Mouse (Mus musculus) WW6 (cell line): ENCODE measurements around the gene AC129217.1.

ENCODE experiments used
- DNase-seq: peaks from one replicate; pipeline ENCODE4 v3.0.0-alpha.2; 2013; ENCODE audit warnings: low read depth, low spot score

AC129217.1 gene

DNA sequence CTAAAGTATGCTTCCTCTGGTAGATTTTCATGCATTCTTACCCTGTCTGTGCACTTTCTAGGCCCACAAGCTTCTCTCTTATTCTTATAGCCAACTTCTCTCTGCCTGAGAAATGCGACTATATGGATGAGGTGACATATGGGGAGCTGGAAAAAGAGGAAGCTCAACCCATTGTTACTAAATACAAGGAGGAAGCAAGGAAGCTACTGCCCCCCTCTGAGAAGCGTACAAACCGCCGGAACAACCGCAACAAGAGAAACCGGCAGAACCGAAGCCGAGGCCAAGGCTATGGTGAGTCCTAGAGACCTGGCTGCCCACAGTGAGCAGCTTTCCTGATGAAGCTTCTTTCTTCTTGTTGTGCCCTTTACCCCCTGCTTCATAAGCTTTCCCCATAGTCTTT lies at the start of gene AC129217.1:
Gene AC129217.1, plus strand, starts transcription at position 114 of the 400 bp plus-strand sequence.
- no peak for DNase-seq

- DNase-seq = peak; percentile 97
Measured at GRCm38 (mm10) chr19:8786008-8786781, 43.4 kb upstream of the AC129217.1 start, which contains the start of gene Taf6l. TSS of gene Taf6l (minus strand) at chr19:8786417.

DNA sequence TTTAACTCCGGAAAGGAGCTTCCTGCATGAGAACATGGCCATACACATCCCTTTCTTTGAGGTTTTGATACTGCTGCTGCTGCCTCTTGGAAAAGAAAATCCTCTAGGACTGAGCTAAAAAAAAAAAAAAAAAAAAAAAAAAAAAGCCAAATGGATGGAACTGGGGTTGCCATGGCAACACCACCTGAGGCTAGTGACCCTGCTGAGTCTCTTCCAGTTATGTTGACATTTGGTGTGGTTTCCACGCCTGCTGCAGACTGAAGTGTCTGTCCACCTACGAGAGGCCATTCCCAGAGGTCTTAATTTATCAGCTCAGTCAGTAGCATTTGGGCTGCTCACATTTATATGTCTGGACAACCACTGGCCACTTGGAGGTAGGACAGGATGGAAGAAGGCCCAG lies 41.1 kb upstream of the AC129217.1 start:
- no peak for DNase-seq

DNA sequence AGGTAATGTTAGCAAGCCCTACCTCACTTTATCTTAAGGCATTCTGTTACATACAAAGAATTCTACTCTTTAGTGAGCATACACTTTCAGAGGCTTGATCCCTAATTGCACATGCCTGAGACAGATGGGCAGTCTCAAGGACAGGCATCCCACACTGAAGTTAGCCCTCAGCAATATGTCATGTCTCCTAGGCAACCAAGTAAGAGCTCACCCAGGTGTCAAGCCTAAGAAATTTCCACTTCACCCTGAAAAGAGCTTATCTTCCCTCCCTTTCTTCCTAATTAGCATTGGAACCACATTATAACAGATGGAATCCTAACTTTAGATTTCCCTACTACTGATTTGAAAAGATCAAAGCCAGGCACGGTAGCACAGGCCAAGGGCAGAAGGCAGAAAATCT lies 40.4 kb upstream of the AC129217.1 start:
- no peak for DNase-seq

DNA sequence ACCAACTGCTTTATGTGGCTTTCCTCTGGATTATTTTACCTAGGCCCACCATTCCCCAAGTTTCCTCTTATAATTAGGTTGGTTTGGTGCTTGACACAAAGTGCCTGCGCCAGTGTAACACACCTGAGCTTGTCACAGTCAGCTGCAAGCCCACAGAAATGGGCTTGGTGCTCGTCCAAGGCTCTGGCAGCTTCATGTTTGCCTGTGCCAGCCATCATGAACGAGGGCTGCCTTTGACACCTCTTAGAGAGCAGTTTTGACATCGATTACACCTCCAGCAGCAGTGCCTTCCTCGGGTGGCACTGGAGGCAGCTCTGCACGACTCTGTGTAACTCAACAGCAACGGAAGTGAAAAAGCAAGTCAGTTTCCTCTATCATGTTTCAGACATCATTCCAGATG lies 39.4 kb upstream of the AC129217.1 start:
- DNase-seq = no peak

DNA sequence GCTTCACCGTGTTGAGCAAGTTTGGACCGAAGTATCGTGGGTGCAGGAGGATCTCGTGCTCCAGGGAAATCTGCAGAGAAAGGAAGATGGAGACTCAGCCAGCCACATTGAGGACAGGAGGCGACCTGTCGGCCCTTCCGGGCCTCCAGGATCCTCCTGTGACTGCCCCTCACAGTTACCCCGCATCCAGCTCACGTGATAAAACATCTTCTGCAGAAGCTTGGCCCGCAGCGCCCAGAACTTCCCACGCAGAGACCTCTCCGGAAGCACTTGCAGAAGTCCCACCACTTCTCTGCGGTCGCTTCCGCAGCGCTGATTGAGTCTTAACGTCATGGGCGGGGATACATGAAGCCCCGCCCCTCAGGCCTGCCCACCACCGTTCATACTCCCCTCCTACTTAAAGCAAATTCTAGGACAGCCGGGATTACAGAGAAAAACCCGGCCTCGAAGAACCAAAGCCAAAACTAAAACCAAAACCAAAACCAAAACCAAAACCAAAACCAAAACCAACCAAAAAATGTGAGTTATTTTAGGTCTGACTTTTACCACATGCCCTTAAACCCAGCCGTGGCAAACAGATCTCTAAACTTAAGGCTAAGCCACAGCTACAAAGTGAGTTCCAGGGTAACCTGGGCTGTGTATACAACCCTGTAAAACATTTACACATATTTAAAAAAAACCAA lies 31.2 kb upstream of the AC129217.1 start, which contains the start of gene Polr2g:
Gene Polr2g, minus strand, starts transcription at position 314 of the 683 bp plus-strand sequence.
- DNase-seq = peak; percentile 71

DNA sequence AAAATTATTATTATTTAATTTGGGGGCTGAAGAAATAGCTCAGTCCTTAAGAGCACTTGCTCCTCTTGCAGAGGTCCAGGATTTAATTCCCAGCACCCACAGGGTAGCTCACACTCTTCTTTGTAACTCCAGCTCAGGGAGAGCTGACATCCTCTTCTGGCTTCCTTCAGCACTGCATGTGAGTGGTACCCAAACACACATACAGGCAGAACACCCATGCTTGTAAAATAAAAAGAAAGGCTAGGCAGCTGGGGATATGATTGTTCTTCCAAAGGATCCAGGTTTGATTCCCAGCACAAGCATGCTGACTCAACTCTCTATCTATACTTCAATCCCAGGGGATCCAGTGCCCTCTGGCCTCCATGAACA lies 30.6 kb upstream of the AC129217.1 start:
- DNase-seq = no peak

DNA sequence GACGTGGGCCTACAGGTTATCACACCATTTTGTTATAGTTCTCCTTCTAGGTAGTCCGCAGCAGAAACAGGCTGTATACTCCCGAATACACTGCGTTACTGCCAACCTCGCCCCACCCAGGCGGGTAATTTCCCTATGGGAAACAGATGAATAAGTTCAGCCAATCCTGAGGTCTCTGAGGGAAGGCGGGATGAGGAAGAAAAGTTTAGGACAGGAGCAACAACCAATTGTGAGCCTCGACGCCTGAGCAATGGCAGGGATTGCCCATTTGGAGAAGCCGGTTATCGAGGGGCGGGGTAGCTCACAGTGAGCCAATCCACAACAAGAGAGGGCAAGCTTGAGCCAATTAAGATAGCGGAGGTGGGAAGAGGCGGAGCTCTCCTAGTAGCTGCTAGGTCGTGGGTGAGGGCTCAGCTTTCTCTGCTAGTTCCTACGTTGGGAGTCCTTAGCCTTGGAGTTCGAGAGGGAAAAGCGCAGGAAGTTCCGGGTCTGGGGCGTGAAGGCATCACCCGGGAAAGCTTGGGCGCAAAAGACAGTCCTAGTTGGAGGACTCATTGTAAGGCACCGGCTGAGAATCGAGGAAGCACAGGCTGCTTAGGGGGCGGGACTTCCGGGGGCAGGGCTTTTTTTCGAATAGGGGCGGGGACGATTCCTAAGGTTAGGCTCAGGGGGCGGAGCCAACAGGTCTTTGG lies 27.3 kb upstream of the AC129217.1 start, which contains the start of gene Zbtb3:
Gene Zbtb3, plus strand, starts transcription at position 426 of the 692 bp plus-strand sequence.
- DNase-seq = peak; percentile 95

DNA sequence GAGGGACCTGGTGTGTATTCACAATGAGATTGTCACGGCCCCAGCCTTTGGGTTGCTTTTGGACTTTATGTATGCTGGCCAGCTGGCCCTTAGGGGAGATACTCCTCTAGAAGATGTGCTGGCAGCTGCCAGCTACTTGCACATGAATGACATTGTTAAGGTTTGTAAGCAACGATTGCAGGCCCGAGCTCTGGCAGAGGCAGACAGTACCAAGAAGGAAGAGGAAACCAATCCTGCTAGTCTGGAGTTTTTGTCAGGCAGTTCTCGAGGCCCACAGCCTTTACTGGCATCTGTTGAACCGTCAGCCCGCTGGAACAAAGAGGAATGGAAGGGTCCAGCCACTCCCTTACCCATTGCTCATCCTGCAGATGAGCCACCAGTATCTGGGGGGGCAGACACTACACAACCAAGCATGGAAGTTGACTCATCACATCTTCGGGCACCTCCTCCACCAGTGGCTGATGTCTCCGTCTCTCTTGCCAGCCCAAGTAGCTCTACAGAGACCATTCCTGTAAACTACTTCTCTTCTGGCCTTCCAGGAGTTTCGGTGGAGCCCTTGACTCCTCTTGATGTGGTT lies 26.3 kb upstream of the AC129217.1 start:
- DNase-seq = no peak

DNA sequence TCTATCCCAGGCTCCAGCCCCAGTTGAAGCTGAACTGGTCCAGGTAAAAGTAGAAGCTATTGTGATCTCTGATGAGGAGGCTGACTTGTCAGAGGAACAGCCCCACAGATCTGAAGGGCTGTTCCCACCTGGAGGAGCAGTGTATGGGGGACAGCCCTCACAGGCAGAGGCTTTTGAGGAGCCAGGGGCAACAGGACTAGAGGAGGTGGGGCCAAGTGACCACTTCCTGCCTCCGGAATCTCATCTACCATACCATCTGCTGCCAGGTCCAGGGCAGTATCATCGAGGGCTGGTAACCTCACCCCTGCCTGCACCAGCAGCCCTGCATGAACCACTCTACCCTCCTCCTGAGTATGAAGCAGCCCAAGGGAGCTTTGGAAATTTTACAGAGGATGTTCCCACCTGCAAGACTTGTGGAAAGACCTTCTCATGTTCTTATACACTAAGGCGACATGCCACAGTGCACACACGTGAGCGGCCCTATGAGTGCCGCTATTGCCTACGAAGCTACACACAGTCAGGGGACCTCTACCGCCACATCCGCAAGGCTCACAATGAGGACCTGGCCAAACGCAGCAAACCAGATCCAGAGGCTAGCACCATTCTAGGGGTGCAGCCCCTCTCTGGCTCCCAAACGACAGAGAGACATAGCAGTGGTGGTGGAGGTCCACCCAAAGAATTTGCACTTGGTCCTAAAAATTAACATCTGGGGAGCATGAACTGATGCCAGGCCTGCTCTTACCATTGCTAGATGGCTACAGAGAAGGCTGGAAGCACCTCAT lies 25.5 kb upstream of the AC129217.1 start:
- no peak for DNase-seq

DNA sequence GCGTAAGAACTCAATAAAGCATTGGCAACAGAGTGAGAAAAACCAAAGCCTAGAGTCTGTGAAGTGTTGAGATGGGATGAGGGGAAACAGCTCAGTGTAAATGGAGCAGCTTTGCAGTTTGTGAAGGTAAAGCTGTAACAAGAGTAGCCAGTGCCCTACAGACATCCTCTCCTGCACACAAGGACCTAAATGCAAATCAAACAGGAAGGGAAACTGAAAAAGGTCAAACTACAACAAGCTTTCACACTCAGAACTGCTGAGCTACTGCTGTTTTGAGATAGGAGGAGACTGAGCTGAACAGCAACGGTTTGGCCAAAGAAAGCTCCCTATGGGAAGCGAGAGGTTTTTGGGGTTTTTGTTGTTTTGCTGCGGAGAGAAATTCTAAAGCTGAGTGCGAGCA lies 22.8 kb upstream of the AC129217.1 start:
- no peak for DNase-seq

DNA sequence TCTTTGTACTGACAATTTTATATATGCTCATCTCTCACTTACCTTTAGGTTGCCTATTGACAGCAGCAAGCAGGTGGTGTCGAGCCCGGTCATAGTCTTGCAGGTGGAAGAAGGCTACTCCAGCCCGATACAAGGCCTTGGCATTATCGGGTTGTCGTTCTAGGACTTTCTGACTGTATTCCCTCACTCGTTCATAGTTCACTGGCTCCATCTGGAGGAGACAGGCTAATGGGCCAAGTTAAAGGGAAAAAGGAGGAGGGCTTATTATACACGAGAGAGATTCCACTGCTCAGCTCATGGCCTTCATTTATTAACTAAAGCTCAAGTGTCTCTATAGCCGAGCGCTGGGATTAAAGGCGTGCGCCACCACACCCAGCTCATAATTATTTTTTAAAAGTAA lies 13.8 kb upstream of the AC129217.1 start:
- no peak for DNase-seq

GRCm38 (mm10) chr19:8817001-8817400 lies 12.6 kb upstream of the AC129217.1 start:
- DNase-seq = no peak

GRCm38 (mm10) chr19:8818301-8818798 lies 11.2 kb upstream of the AC129217.1 start:
- no peak for DNase-seq

DNA sequence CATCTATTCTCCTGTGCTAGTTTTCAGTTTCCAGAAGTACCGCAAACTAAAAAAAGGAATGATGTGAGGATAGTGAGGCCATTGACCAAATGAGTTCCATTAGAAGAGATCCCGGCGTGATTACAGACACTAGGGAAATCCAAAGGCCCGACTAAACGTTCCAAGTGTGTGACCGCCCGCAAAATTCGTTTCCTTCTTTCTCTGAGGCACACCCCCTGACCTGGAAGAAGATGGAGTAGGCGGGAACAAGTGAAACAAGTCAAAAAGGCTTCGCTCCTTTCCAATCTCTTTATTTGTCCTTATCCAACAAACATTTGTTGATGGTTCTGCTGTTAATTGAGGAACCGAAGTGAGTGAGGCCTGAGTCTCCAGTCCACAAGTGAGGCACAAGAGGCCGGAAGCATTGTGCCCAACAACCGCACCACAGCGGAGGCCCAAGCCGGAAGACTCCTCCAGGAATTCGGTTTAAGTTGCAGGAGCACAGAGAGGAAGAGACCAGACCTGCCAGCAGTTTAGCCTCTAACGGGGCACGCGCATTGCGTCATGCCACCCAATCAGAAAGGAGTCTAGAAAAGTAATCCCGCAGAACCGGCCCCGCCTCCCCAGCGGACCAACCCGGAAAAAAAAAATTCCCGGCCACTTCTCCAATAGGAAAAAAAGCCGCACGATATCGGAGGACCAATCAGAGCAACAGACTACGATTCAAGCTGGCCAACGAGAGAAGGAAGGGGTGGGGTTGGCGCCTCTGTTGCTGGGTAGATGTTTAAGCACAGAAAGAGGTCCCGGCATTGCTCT lies 10.6 kb upstream of the AC129217.1 start, which contains the start of gene Ttc9c:
Gene Ttc9c, minus strand, starts transcription at position 533 of the 795 bp plus-strand sequence.
- peak; percentile 97 for DNase-seq

DNA sequence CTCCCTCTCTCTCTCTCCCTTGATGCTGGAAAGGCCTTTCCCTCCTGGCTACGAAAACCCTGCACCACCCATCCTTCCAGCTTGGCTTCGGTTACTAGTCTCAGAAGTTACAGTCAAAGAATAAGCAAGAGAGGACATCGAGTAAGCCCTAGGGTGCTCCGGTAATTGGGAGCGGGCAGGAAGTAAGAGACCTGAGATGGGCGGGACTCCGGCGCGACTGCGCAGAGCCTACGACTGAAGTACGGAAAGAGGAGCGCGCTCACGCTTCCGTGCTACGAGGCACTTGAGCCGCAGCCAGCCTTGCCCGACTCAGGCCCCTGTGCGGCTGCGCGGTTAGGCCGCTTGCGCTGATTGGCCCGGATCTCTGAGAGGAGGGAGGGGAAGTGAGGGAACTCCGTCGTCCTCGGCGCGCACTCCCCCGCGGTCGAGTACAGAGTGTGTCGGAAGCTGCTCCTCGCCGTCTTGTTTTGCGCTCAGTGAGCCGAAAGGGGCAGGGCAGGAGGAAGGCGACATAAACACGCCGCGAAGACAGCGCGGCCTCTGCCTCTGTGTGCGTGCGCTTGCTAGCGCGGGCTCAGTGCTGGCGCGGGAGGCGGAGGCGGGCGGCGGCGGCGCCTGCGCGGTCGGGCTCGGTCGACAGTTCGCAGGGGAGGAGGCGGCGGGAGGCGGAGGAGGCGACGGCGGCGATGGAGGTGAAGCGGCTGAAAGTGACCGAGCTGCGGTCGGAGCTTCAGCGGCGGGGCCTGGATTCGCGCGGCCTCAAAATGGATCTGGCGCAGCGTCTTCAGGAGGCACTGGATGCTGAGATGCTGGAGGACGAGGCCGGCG lies 9.8 kb upstream of the AC129217.1 start, which contains the start of gene Hnrnpul2:
Gene Hnrnpul2, plus strand, starts transcription at position 415 of the 828 bp plus-strand sequence.
- peak; percentile 97 for DNase-seq

GRCm38 (mm10) chr19:8820424-8820956 lies 9.1 kb upstream of the AC129217.1 start:
- no peak for DNase-seq

DNA sequence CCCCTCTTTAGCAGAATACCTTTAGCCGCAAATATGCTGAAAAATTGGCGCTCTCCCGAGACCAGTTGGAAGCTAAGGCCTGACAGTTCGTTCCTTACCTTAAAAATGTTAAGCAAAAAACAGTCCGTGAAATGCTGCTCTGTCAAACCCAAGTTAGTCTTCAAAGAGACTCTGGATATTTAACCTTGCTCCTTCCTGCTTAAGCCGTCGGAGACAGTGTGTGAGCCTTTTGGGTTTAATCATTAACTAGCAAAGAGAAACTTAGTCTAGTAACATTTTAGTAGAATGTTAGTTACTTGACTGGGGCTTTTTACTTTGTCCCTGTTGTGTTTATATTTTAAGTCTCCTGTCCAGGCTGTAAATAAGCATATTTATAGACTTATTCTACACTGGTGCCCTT lies 8.4 kb upstream of the AC129217.1 start:
- DNase-seq = no peak

DNA sequence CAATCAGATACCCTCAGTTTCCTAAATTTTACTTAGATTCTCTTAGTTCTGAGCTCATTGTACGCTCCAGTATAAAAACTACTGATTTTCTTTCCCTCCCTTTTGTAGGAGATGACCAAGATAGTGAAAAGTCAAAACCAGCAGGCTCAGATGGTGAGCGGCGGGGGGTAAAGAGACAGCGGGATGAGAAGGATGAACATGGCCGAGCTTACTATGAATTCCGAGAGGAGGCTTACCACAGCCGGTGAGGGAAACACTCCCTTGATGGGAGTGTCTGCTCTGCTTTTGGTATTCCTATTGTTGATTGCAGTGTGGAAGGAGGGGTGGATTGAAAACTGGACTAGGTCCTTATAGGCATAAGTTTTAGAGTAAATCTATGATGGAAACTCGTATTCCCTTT lies 6.9 kb upstream of the AC129217.1 start:
- no peak for DNase-seq
